Mouse (Mus musculus): ENCODE results near the gene Ncor2.
A peak's percentile ranks its signal among the peaks of the same experiment; 100 is the strongest.

The Ncor2 gene

DNA sequence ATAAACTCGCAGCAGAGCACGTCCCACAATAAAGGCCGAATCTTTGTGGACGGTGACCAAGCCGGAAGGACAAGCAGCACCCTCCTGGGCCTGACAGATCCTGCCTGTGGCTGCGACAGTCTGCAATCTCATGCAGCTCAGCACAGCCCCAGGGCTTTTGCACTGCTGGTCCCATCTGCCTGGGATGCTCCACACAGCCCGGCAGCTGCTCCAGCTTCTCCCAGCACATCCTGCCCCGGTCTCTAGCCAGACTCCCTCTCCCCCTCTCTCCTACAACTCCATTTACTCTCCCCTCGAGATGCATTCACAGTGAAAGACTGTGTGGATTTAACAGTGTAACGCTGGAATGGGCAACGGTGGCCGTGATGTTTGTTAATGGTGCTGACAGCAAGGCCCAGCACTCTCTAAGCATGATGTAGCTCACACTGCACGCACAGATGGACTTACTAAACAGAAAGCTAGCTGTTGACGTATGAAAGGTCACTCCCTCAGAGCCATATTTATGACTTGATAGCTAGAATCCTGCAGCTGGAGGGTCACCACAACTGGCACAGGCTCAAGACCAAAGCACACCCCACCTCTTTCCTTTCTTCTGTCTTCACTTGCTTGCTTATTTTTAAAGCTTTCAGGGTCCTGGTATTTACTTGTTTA is 83.4 kb downstream of the Ncor2 start:
- DNase-seq (ENCODE audit: low spot score): no peak

- DNase-seq (ENCODE audit: low spot score): no peak
These were observed 85.2 kb downstream of the Ncor2 start for GRCm38 (mm10) chr5:125093795-125094194.

DNA sequence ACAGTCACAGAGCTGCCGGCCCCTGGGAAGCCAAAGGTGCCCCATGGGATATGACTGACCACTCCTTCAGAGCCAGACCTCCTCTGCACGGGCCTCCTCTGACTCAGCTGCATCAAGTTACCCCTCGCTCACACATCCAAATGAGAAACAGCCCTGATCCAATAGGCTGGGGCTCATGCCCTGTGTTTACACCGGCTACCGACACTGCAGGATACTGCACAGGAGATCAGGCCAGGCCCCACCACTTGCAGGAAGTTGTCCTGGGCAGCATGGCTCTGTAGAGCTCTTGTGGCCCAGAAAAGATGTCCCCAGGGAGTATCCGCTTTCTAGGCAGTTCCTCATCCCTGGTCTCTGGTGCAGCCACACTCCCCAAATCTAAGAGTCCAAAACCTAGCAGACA is 90.9 kb downstream of the Ncor2 start:
- DNase-seq (ENCODE audit: low spot score): no peak

- DNase-seq (ENCODE audit: low spot score): no peak
These were observed 93.9 kb downstream of the Ncor2 start for GRCm38 (mm10) chr5:125085097-125085617.

- DNase-seq (ENCODE audit: low spot score): no peak
These were observed 95.3 kb downstream of the Ncor2 start for GRCm38 (mm10) chr5:125083674-125084073.

- no peak for DNase-seq (ENCODE audit: low spot score)
These were observed 97.5 kb downstream of the Ncor2 start for GRCm38 (mm10) chr5:125081318-125082101.

DNA sequence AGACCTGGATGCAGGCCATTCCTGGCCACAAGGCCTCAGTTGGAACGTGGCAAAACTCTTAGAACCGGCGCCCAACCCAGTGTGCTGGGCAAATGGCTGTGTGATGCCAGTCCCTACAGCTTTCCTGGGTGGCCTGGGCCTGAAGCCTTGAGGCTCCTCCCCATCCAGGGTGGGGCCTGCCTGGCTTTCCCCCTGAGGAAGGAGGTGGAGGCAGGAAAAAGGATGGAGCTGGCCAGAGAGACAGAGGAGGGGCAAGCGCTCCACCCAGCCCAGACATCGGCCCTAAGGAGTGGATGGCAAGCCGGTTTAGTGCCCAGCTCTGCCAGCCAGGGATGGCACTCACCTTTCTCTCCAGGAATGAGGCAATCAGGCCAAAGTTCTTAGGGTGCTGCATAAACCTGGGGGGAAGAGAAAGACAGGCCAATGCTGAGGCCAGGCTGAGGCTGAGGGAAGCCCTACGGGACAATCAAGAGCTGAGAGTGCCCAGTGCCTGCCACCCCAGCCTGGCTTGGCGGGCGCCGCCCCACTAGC is 98.2 kb downstream of the Ncor2 start:
- DNase-seq (ENCODE audit: low spot score): no peak

DNA sequence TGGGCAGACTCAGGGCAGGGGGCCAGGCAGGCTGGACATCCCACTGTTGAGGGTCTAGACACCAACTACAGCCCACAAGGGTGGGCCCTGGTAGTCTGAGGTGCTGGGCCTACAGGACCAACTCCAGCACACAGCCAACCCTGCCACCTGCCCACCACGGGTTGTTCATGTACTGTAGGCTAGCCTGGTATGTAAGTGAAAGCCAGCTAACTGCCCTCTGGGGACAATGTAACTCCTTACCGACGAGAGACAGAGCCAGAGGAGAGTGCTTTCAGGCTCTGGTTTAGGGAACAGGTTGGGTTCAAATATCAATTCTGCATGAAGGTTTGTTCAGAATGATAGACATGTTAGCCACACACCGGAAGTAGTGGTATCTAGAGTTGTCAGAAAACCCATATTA is 98.7 kb downstream of the Ncor2 start:
- DNase-seq (ENCODE audit: low spot score): no peak

DNA sequence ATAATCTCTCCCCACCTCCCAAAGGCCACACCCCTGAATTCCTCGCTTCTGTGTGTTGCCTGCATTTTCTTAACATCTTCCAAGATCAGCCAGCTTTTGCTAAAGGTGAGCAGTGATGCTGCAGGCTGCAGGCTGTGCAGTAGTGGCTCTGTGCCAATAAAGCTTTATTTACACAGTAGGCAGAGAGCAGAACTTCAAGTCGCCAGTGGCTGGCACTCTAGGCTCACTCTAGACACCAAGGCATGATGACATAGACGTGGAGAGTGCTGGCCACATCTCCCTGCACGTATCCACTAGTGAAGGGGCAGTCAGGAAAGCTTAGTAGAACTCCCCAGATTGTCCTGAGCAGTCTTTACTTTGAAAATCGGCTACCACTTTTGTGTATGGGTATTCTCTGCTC is 100.8 kb downstream of the Ncor2 start:
- DNase-seq (ENCODE audit: low spot score): no peak

- DNase-seq (ENCODE audit: low spot score): no peak
These were observed 102.8 kb downstream of the Ncor2 start for GRCm38 (mm10) chr5:125076183-125076582.

- no peak for DNase-seq (ENCODE audit: low spot score)
These were observed 104.3 kb downstream of the Ncor2 start for GRCm38 (mm10) chr5:125074571-125075171.

DNA sequence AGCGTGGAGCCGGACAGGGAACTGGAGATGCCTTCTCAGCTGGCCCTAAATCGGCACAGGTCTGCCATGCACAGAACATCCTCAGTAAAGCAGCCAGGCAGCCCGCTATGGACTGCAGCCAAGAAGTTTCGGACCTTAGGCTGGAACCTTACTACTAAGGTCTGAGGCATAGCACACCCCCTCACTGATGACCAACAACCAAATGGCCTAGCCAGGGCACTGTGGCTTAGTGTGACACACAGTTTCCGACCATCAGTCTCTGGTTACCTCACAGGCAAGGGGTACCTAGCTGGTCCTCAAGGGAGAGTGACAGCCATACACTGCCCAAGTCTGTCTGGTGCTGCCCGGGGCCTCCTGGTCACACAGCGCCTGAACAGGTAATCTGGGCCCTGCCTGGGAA is 105.1 kb downstream of the Ncor2 start:
- DNase-seq (ENCODE audit: low spot score): no peak

DNA sequence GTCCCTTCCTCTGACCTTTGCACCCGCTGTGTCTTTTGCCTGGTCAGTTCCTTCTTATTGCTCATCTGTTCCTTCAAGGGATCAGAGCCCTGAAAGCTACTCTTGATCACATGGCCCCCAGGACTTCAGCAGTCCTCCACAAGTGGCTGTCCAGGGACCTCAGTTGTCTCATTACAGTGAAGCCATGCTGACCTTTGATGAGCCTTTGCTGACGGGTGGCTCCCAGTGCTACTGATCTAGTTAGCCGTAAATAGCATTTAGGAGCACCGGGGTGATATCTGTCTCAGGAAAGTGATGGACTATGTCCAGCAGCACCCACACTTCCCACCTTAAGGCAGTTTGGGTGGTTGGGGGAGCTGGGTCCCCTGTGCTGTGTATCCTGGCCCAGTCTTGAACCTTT is 105.7 kb downstream of the Ncor2 start:
- DNase-seq (ENCODE audit: low spot score): no peak

DNA sequence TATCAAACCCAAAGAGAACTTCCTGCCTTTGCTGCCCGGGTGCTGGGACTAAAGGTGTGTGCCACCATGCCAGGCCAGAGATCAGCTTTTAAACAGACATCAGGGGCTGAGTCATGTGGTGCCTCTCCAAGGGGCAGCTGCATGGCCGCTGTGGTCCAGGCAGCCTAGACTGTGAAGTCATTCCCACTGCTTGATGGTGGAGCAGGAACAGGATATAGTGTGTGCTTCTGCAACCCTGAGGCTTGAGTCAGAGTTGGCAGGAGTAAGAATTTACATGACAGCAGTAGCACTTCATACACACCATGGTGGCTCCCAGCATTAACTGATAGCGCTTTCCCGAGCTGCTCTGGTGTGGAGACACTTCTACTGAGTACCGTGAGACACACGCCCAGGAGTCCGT is 106.6 kb downstream of the Ncor2 start:
- DNase-seq (ENCODE audit: low spot score): no peak

DNA sequence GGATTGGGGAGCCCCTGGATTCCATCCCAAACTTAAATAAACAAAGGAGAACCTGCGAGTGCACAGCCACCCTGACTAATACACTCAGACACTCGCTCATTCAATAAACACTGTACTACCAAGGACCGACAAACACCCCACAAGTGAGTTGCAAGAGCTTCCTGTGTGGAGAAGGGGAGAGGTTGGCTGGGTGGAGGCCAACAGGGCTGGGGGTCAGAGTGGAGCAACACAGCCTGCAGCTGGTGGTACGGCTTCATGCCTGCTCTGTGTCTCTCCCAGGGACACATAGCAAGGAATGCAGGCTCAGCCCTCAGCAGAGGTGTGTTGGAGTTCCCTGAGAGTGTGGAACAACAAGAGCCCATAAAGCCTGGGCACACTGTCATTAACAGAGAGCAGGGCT is 107.1 kb downstream of the Ncor2 start:
- DNase-seq (ENCODE audit: low spot score): no peak

DNA sequence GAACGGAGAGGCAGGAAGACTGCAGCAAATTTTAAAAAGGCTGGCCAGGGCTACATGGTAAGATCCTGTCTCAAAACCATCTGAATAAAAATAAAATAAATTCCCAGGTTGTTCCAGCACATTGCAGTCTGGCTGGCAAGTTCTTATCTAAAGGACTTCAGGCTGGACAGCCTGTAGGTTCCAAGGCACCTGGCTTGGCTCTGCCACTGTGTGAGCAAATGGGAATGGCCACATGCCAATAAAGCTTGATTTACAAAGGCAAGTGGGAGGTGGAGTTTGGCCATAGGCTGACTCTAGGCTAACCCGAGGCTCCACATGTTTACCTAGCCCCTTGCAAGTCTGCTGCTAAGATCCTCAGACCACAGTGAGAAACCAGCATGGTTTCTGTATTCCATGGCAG is 108.6 kb downstream of the Ncor2 start:
- no peak for DNase-seq (ENCODE audit: low spot score)

DNA sequence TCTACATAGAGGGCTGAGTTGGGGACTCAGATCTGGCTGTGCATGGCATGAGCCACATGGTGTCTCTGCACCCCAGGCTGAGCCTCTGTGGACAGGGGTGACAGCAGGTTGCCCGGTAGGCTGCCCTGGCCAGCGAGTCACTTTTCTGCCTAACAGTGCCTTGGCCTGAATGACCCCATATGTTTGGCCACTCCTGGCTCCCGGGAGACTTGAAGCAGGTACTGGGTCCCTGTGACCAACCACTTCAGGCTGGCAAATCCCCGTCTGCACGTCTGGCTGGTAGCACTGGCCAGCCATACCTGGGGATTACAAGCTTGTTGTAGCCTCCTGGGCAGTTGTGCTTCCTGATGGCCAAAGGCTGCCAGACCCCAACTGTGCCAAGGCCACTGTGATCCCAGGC is 109.1 kb downstream of the Ncor2 start:
- no peak for DNase-seq (ENCODE audit: low spot score)

GRCm38 (mm10) chr5:125069426-125069825 is 109.6 kb downstream of the Ncor2 start:
- DNase-seq (ENCODE audit: low spot score): no peak

DNA sequence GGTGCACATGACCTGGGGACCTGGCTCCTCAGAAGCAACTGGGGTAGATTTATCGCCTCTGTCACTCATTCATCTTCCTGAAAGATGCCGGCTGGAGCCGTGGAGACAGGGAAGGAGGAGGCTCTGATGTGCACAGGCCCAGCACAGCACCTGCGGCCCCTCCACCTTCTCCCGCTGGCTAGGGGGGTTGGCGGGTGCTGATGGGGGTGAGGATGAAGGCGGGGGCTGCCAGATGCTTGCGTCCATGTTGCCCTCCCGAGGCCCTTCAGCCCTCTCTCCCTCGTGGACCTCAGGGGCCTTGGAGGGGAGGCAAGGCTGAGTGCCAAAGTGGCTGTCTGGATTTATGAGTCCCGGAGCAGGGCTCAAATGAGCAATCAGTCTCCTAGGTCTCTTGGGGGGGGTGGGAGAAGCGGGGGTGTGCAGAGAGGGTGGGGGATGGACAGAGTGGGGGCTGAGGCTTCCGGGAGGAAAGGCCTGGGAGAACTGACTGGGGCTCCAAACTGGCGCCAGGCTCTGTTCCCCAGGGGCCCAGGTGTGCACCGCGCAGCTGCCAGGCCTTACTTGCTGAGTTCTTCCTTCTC is 110.6 kb downstream of the Ncor2 start:
- DNase-seq (ENCODE audit: low spot score): peak; percentile 45

DNA sequence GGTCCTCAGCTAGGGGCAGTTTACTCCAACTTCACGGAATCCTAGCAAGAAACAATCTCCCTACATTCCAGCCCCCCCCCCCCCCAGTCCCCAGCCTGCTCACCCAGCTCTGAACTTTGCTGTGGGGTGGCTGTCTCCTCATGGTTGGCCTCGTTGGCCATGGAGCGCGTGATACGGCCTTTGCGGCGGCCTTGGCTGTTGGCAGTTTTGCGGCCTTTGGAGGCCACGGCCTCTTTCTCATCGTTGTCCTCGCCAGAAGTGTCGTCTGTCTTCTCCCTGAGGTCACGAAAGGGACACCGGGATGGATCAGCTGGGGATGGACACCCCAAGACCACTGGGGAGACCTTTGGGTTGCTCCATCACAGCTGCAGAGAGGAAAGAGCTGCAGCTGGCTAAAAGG is 111.3 kb downstream of the Ncor2 start:
- DNase-seq (ENCODE audit: low spot score): no peak

DNA sequence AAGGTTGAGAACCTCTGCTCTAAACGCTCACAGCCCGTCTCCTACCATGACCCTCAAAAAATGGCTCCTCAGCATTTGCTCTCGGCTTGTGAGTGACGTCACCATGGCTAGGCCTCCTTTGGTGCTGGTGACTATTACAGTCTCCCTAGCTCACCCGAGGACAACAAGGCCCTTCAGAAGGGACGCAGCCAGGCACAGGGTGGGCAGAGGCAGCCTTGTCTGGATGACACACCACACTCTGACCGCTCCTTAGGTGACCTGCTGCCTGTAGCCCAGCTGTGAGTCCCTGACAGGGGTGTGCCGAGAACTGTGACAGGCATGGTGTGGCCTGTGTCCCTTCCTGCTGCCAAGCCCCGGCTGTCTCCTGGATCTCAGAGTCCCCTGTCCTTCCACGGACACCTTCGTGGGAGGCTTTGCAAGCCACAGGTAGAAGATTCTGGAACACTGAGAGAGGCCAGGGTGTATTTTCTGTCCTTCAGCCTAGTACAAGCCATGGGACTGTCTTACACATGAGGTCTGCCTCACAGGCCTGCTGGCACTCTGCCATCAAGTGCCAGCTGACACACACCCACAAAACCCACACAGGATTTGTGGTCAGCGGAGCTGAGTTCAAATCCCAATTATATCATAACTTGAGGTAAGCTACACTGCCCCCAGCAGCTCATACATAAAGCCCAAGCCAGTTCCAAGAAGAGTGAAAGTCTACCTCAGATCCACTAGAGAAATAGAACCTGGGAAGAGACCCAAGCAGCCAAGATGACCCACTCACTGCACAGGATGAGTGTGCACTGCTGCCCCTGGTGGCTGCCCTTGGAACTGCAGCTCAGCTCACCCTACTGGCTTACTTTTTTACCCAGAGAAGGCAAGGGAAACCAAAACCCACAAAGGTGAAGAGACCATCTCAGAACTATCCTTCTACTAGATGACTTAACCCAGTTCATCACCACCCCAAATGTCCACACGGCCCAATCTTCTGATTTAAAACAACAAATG is 112.2 kb downstream of the Ncor2 start:
- DNase-seq (ENCODE audit: low spot score): peak; percentile 85

Measured in embryo, embryonic 10 days (tissue).